Mouse (Mus musculus) mesoderm, embryonic 11.5 days (tissue): Measurements from ENCODE around the gene Cd79b.
A peak's percentile ranks its signal among the peaks of the same experiment; 100 is the strongest.
"Not testable (repeated sequence)": the region's sequence is repeated elsewhere in the genome, so short reads cannot be mapped to it uniquely, and the experiment has no call there.

ENCODE experiments used
- DNase-seq: peaks from one replicate; pipeline ENCODE4 v3.0.0-alpha.2; 2012; ENCODE audit warnings: low read depth, low spot score

Cd79b gene

GRCm38 (mm10) chr11:106314333-106314812 is at the start of gene Cd79b:
TSS of gene Cd79b (minus strand) at chr11:106314762.
- DNase-seq: no peak

- DNase-seq: peak; percentile 48
Observed at GRCm38 (mm10) chr11:106359350-106359749, 44.8 kb upstream of the Cd79b start.

GRCm38 (mm10) chr11:106355382-106356128 is 41.0 kb upstream of the Cd79b start:
- DNase-seq: no peak

GRCm38 (mm10) chr11:106354181-106354580 is 39.6 kb upstream of the Cd79b start:
- DNase-seq: no peak

GRCm38 (mm10) chr11:106353188-106353587 is 38.6 kb upstream of the Cd79b start, which contains the start of gene Scn4a:
TSS of gene Scn4a (minus strand) at chr11:106353288.
- no peak for DNase-seq

- DNase-seq: no peak
Observed at GRCm38 (mm10) chr11:106351941-106352340, 37.4 kb upstream of the Cd79b start.

GRCm38 (mm10) chr11:106351253-106351652 is 36.7 kb upstream of the Cd79b start:
- DNase-seq: no peak

GRCm38 (mm10) chr11:106350853-106351252 is 36.3 kb upstream of the Cd79b start:
- no peak for DNase-seq

GRCm38 (mm10) chr11:106349772-106350171 is 35.2 kb upstream of the Cd79b start:
- DNase-seq: no peak

- no peak for DNase-seq
Observed at GRCm38 (mm10) chr11:106344910-106345309, 30.3 kb upstream of the Cd79b start.

- no peak for DNase-seq
Observed at GRCm38 (mm10) chr11:106340990-106341520, 26.5 kb upstream of the Cd79b start.

- DNase-seq: not testable (repeated sequence)
Observed at GRCm38 (mm10) chr11:106339323-106339722, 24.8 kb upstream of the Cd79b start.

- no peak for DNase-seq
Observed at GRCm38 (mm10) chr11:106338870-106339269, 24.3 kb upstream of the Cd79b start.

GRCm38 (mm10) chr11:106338029-106338428 is 23.5 kb upstream of the Cd79b start:
- no peak for DNase-seq

GRCm38 (mm10) chr11:106334066-106334465 is 19.5 kb upstream of the Cd79b start:
- no peak for DNase-seq

GRCm38 (mm10) chr11:106332458-106332857 is 17.9 kb upstream of the Cd79b start:
- DNase-seq: no peak

GRCm38 (mm10) chr11:106329682-106330081 is 15.1 kb upstream of the Cd79b start:
- peak; percentile 19 for DNase-seq

- no peak for DNase-seq
Observed at GRCm38 (mm10) chr11:106329128-106329527, 14.6 kb upstream of the Cd79b start.

- DNase-seq: no peak
Observed at GRCm38 (mm10) chr11:106328521-106328920, 14.0 kb upstream of the Cd79b start.

- no peak for DNase-seq
Observed at GRCm38 (mm10) chr11:106326475-106326874, 11.9 kb upstream of the Cd79b start.

GRCm38 (mm10) chr11:106325566-106326206 is 11.1 kb upstream of the Cd79b start:
- DNase-seq: peak; percentile 59

GRCm38 (mm10) chr11:106324858-106325257 is 10.3 kb upstream of the Cd79b start:
- no peak for DNase-seq
